Comparison of ENCODE assay signal across 15 mouse cellular contexts in the genomic region with DNA sequence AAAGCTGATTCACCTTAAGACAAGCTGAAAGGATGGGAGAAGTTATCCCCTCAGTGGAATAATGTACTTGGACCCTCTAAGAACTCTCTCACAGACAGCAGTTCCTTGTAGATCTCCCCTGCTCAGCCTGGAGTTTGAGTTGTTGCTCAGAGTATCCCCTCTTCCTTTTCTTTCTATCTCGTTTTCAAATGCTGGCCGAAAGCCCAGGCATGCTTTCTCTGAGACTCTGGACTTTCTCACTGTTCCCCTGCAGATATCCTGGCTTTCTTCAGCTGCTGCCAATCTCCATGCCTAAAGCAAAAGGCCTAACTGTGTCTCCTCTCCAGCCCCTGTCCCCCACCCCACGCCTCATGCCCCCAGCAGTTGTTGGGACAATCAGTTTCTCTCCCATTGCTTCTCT. TPM values are rescaled to one million over a fixed set of nuclear protein-coding genes. Genes with fewer than 3 reads are reported as not detected.
DNase-seq lines count a peak whose midpoint lies in the region; ATAC-seq and TF ChIP-seq lines count a peak whose summit lies in the region.
"Had no signal": no experiment of that assay in that cellular context is flagged by ENCODE, and none has a peak within 500 bp of the region (broad histone marks: within the 10 kb centered on the region; RNA-seq: fewer than 3 reads in every experiment).

No protein-coding gene starts in this region.

- no peak overlapping the region for H3K4me3 ChIP-seq in heart, embryonic 14.5 days (ENCODE audit: control insufficient read depth in 1 of 2, insufficient read depth in 1 of 2, low read depth in 1 of 2, low read length in 2 of 2)
- H3K4me3 ChIP-seq in limb, embryonic 14.5 days (replicated peaks; ENCODE audit: low read length) = no peak overlapping the region
- H3K4me3 ChIP-seq in limb, embryonic 10.5 days = no peak overlapping the region
- H3K4me3 ChIP-seq: hindbrain, embryonic 12.5 days; midbrain, embryonic 10.5 days had no signal

- no peak for ATAC-seq in heart, embryonic 14.5 days (ENCODE audit: insufficient number of reproducible peaks, insufficient read depth, low FRiP score, low read depth)
- no peak for ATAC-seq in limb, embryonic 14.5 days (ENCODE audit: low FRiP score, low read depth)
- ATAC-seq: activated CD4-positive, CD25-positive, alpha-beta regulatory T cell, adult 4 months; forebrain, postnatal 0 days had no signal

- H3K36me3 ChIP-seq in heart, embryonic 14.5 days (ENCODE audit: control insufficient read depth, insufficient read depth, low read length) = no peaks in the 10 kb centered on the region
- no peaks in the 10 kb centered on the region for H3K36me3 ChIP-seq in limb, embryonic 14.5 days (ENCODE audit: control insufficient read depth, insufficient read depth, low read length)
- H3K36me3 ChIP-seq in limb, embryonic 10.5 days = no peaks in the 10 kb centered on the region
- H3K36me3 ChIP-seq: hindbrain, embryonic 12.5 days; midbrain, embryonic 10.5 days had no signal

- peaks cover 37 to 40% of the 10 kb centered on the region in 2 experiments for H3K4me1 ChIP-seq in heart, embryonic 14.5 days (ENCODE audit: control insufficient read depth in 2 of 2, insufficient read depth in 2 of 2, low read length in 2 of 2)
- peaks cover 11% of the 10 kb centered on the region for H3K4me1 ChIP-seq in limb, embryonic 14.5 days (ENCODE audit: control insufficient read depth, insufficient read depth, low read length)
- H3K4me1 ChIP-seq in limb, embryonic 10.5 days = peaks cover 19% of the 10 kb centered on the region

- no peak for TF ChIP-seq POLR2A in limb, embryonic 14.5 days (IDR thresholded peaks at IDR 0.05; ENCODE audit: borderline replicate concordance, extremely low read depth, insufficient read depth, insufficient read length)

- WGBS in heart, embryonic 14.5 days = 4% methylated on average over 3 of the region's 3 CpGs
- 77% methylated on average over 3 of the region's 3 CpGs for WGBS in limb, embryonic 14.5 days
- 72% methylated on average over 3 of the region's 3 CpGs for WGBS in limb, embryonic 10.5 days

- H3K9me3 ChIP-seq in heart, embryonic 14.5 days (ENCODE audit: control insufficient read depth, low read length) = no peaks in the 10 kb centered on the region
- no peaks in the 10 kb centered on the region for H3K9me3 ChIP-seq in limb, embryonic 14.5 days (ENCODE audit: control insufficient read depth, low read length)
- H3K9me3 ChIP-seq in limb, embryonic 10.5 days (replicated peaks) = no peaks in the 10 kb centered on the region
- H3K9me3 ChIP-seq: G1E; hindbrain, embryonic 12.5 days; midbrain, embryonic 10.5 days had no signal

- H3K27ac ChIP-seq in heart, embryonic 14.5 days (replicated peaks in 1 of 2; ENCODE audit: control insufficient read depth in 1 of 2, insufficient read depth in 1 of 2, low read depth in 2 of 2, low read length in 2 of 2) = peak overlapping the region; percentile 61 to 76
- H3K27ac ChIP-seq in limb, embryonic 14.5 days (replicated peaks; ENCODE audit: low read depth, low read length) = no peak overlapping the region
- no peak overlapping the region for H3K27ac ChIP-seq in limb, embryonic 10.5 days
- H3K27ac ChIP-seq: hindbrain, embryonic 12.5 days; midbrain, embryonic 10.5 days had no signal

- H3K27me3 ChIP-seq in heart, embryonic 14.5 days (ENCODE audit: control insufficient read depth, insufficient read depth, low read length) = no peaks in the 10 kb centered on the region
- H3K27me3 ChIP-seq in limb, embryonic 14.5 days (ENCODE audit: control insufficient read depth, insufficient read depth, low read length) = no peaks in the 10 kb centered on the region
- no peaks in the 10 kb centered on the region for H3K27me3 ChIP-seq in limb, embryonic 10.5 days (ENCODE audit: low read depth, poor library complexity, severe bottlenecking)

- no peak overlapping the region for H3K4me2 ChIP-seq in heart, embryonic 14.5 days (ENCODE audit: low read length)
- H3K4me2 ChIP-seq in limb, embryonic 14.5 days (replicated peaks; ENCODE audit: low read depth, low read length, severe bottlenecking) = no peak overlapping the region
- H3K4me2 ChIP-seq: hindbrain, embryonic 12.5 days had no signal

- DNase-seq in heart, adult 8-10 months (ENCODE audit: low spot score) = no peak
- DNase-seq in limb, embryonic 14.5 days (ENCODE audit: low spot score) = peak; percentile 44
- no peak for DNase-seq in limb, embryonic 10.5 days (ENCODE audit: low spot score)
- peak; percentile 66 for DNase-seq in NIH3T3 (ENCODE audit: low read depth)
- peak; percentile 34 to 68 for DNase-seq in kidney, postnatal 36 days
- DNase-seq in natural killer cell, adult 2 months (ENCODE audit: low spot score in 2 of 2) = no peak
- DNase-seq: forebrain, postnatal 0 days; gastrocnemius, postnatal 10 days; layer of hippocampus, postnatal 36 days; lung, adult 2 months had no signal

- H3K9ac ChIP-seq in heart, embryonic 14.5 days (ENCODE audit: low read length) = no peak overlapping the region; the same call in 1 of the 2 replicates
- no peak overlapping the region for H3K9ac ChIP-seq in limb, embryonic 14.5 days (ENCODE audit: low read depth, low read length, severe bottlenecking)
- H3K9ac ChIP-seq: forebrain, postnatal 0 days; hindbrain, embryonic 12.5 days had no signal

RNA-seq across cellular contexts. Expression of a gene that starts 3.5 kb away (rescaled TPM):
- 35.5 and 36.4 TPM in 2 replicates for polyA plus RNA-seq in heart, embryonic 14.5 days (2014; fragmentation: Nextera tagmentation; extraction: Ambion mirVana)
- 10 to 100 TPM; 58.9 to 86.0 (median 75.4) TPM for total RNA-seq in heart, adult 8-10 months (2022)
- polyA plus RNA-seq in limb, embryonic 14.5 days (2012; rRNA removed) = 63.4 and 75.9 TPM in 2 replicates
- 38.8 and 40.4 TPM in 2 replicates for polyA plus RNA-seq in limb, embryonic 14.5 days (2014; fragmentation: Nextera tagmentation; extraction: Ambion mirVana)
- polyA plus RNA-seq in limb, embryonic 10.5 days (2016; fragmentation: Nextera tagmentation; extraction: Ambion mirVana) = 56.0 and 56.7 TPM in 2 replicates

RNA-seq across cellular contexts. Expression of a gene that starts 11.3 kb away (rescaled TPM):
- polyA plus RNA-seq in heart, embryonic 14.5 days (2014; fragmentation: Nextera tagmentation; extraction: Ambion mirVana) = 0.81 and 0.85 TPM in 2 replicates
- total RNA-seq in heart, adult 8-10 months (2022) = under 1 TPM in 1 of 4 experiments, not detected in 3; 0.34 TPM
- polyA plus RNA-seq in limb, embryonic 14.5 days (2012; rRNA removed) = 4.1 and 5.7 TPM in 2 replicates
- polyA plus RNA-seq in limb, embryonic 14.5 days (2014; fragmentation: Nextera tagmentation; extraction: Ambion mirVana) = 5.5 and 7.6 TPM in 2 replicates
- polyA plus RNA-seq in limb, embryonic 10.5 days (2016; fragmentation: Nextera tagmentation; extraction: Ambion mirVana) = 6.5 and 13.5 TPM in 2 replicates
- polyA plus RNA-seq: activated CD4-positive, CD25-positive, alpha-beta regulatory T cell, adult 4 months; G1E had no signal

RNA-seq across cellular contexts. Expression of a gene that starts 26.4 kb away (rescaled TPM):
- 10.4 and 10.6 TPM in 2 replicates for polyA plus RNA-seq in heart, embryonic 14.5 days (2014; fragmentation: Nextera tagmentation; extraction: Ambion mirVana)
- total RNA-seq in heart, adult 8-10 months (2022) = 1 to 10 TPM; 3.4 to 4.1 (median 3.9) TPM
- 18.4 and 23.2 TPM in 2 replicates for polyA plus RNA-seq in limb, embryonic 14.5 days (2012; rRNA removed)
- 17.0 and 18.7 TPM in 2 replicates for polyA plus RNA-seq in limb, embryonic 14.5 days (2014; fragmentation: Nextera tagmentation; extraction: Ambion mirVana)
- 22.7 and 25.1 TPM in 2 replicates for polyA plus RNA-seq in limb, embryonic 10.5 days (2016; fragmentation: Nextera tagmentation; extraction: Ambion mirVana)

RNA-seq across cellular contexts. Expression of a gene that starts 31.1 kb away (rescaled TPM):
- 222 and 250 TPM in 2 replicates for polyA plus RNA-seq in heart, embryonic 14.5 days (2014; fragmentation: Nextera tagmentation; extraction: Ambion mirVana)
- total RNA-seq in heart, adult 8-10 months (2022) = 100 to 1,000 TPM; 108 to 133 (median 121) TPM
- 262 and 310 TPM in 2 replicates for polyA plus RNA-seq in limb, embryonic 14.5 days (2012; rRNA removed)
- 216 and 224 TPM in 2 replicates for polyA plus RNA-seq in limb, embryonic 14.5 days (2014; fragmentation: Nextera tagmentation; extraction: Ambion mirVana)
- 143 and 147 TPM in 2 replicates for polyA plus RNA-seq in limb, embryonic 10.5 days (2016; fragmentation: Nextera tagmentation; extraction: Ambion mirVana)

RNA-seq across cellular contexts. Expression of a gene that starts 35.0 kb away (rescaled TPM):
- polyA plus RNA-seq in heart, embryonic 14.5 days (2014; fragmentation: Nextera tagmentation; extraction: Ambion mirVana) = 13.8 and 18.2 TPM in 2 replicates
- 1 to 10 TPM; 4.2 to 5.1 (median 4.4) TPM for total RNA-seq in heart, adult 8-10 months (2022)
- 95.4 and 149 TPM in 2 replicates for polyA plus RNA-seq in limb, embryonic 14.5 days (2012; rRNA removed)
- polyA plus RNA-seq in limb, embryonic 14.5 days (2014; fragmentation: Nextera tagmentation; extraction: Ambion mirVana) = 43.4 and 48.8 TPM in 2 replicates
- 22.8 and 26.2 TPM in 2 replicates for polyA plus RNA-seq in limb, embryonic 10.5 days (2016; fragmentation: Nextera tagmentation; extraction: Ambion mirVana)
- polyA plus RNA-seq: activated CD4-positive, CD25-positive, alpha-beta regulatory T cell, adult 4 months had no signal

Comparison
In these comparisons a context has a peak if more than half of its experiments do, and no peak if none do; other contexts are left out.
1. DNase-seq: peak in limb, embryonic 14.5 days (single experiment), NIH3T3 (single experiment) and kidney, postnatal 36 days (2 of 2); none in heart, adult 8-10 months (single experiment), limb, embryonic 10.5 days (single experiment) and natural killer cell, adult 2 months (0 of 2).
2. H3K27ac ChIP-seq: peak in heart, embryonic 14.5 days (2 of 2); none in limb, embryonic 14.5 days (single experiment) and limb, embryonic 10.5 days (single experiment).